Mouse (Mus musculus): Measurements from ENCODE around the gene B230217C12Rik.

GRCm38 (mm10) chr11:97799146-97799993 lies 41.2 kb upstream of the B230217C12Rik start:
- TF ChIP-seq POLR2A (IDR thresholded peaks at IDR 0.05; ENCODE audit: borderline replicate concordance, control insufficient read depth, low read depth, low read length) (peak; percentile 92), CTCF (IDR thresholded peaks at IDR 0.05; ENCODE audit: control insufficient read depth, insufficient read depth, low read length) (no peak)

All from bone marrow, adult 2 months (tissue).